Mouse (Mus musculus): ENCODE measurements at regions not wholly inside any gene's neighbourhood (a gene's known extent, or its start where the extent isn't known, plus 50 kb on each side); places are given as distances from the start of the nearest gene placed in this dataset.

- H3K9ac ChIP-seq: no peak overlapping the region
- no peaks in the 10 kb centered on the region for H3K4me1 ChIP-seq (replicated peaks)
- H3K9me3 ChIP-seq: no peaks in the 10 kb centered on the region
- 81% methylated on average over 4 of the region's 4 CpGs for WGBS
- no peak overlapping the region for H3K4me2 ChIP-seq
- no peak for ATAC-seq (ENCODE audit: low FRiP score, low read depth)
- no peaks in the 10 kb centered on the region for H3K36me3 ChIP-seq
- no peaks in the 10 kb centered on the region for H3K27me3 ChIP-seq
- no peak overlapping the region for H3K4me3 ChIP-seq
- H3K27ac ChIP-seq (replicated peaks): no peak overlapping the region
Observed at GRCm38 (mm10) chr5:43049381-43050301, 183.3 kb upstream of the Cpeb2 start.

- H3K9ac ChIP-seq: no peak overlapping the region
- H3K27me3 ChIP-seq: no peaks in the 10 kb centered on the region
- no peak overlapping the region for H3K27ac ChIP-seq (replicated peaks)
- no peak overlapping the region for H3K4me3 ChIP-seq
- no peak overlapping the region for H3K4me2 ChIP-seq
- WGBS: 85% methylated on average over 7 of the region's 7 CpGs
- H3K4me1 ChIP-seq (replicated peaks): no peaks in the 10 kb centered on the region
- ATAC-seq (ENCODE audit: low FRiP score, low read depth): no peak
- H3K9me3 ChIP-seq: no peaks in the 10 kb centered on the region
- H3K36me3 ChIP-seq: no peaks in the 10 kb centered on the region
Observed at GRCm38 (mm10) chr5:43050961-43051517, 181.9 kb upstream of the Cpeb2 start.

GRCm38 (mm10) chr5:43052668-43053067 lies 180.3 kb upstream of the Cpeb2 start:
- Histone ChIP-seq H3K4me3 (no peak overlapping the region), H3K27me3 (no peaks in the 10 kb centered on the region), H3K36me3 (no peaks in the 10 kb centered on the region), H3K4me2 (no peak overlapping the region), H3K4me1 (replicated peaks) (no peaks in the 10 kb centered on the region), H3K9ac (no peak overlapping the region), H3K9me3 (no peaks in the 10 kb centered on the region), H3K27ac (replicated peaks) (no peak overlapping the region)
- no peak for ATAC-seq (ENCODE audit: low FRiP score, low read depth)
- WGBS: 73% methylated on average over 1 of the region's 1 CpGs

- Histone ChIP-seq H3K9ac (no peak overlapping the region), H3K4me3 (no peak overlapping the region), H3K27me3 (no peaks in the 10 kb centered on the region), H3K4me2 (no peak overlapping the region), H3K9me3 (no peaks in the 10 kb centered on the region), H3K36me3 (no peaks in the 10 kb centered on the region), H3K27ac (replicated peaks) (no peak overlapping the region), H3K4me1 (replicated peaks) (no peaks in the 10 kb centered on the region)
- ATAC-seq (ENCODE audit: low FRiP score, low read depth): no peak
- WGBS: 90% methylated on average over 8 of the region's 8 CpGs
Observed at GRCm38 (mm10) chr5:43054586-43054985, 178.4 kb upstream of the Cpeb2 start.

GRCm38 (mm10) chr5:43055111-43055710 lies 177.8 kb upstream of the Cpeb2 start:
- H3K4me1 ChIP-seq (replicated peaks): no peaks in the 10 kb centered on the region
- no peak overlapping the region for H3K4me3 ChIP-seq
- ATAC-seq (ENCODE audit: low FRiP score, low read depth): no peak
- H3K9ac ChIP-seq: no peak overlapping the region
- no peak overlapping the region for H3K4me2 ChIP-seq
- whole genome bisulfite sequencing: 52% methylated on average over 4 of the region's 4 CpGs
- H3K9me3 ChIP-seq: no peaks in the 10 kb centered on the region
- no peaks in the 10 kb centered on the region for H3K36me3 ChIP-seq
- H3K27ac ChIP-seq (replicated peaks): no peak overlapping the region
- no peaks in the 10 kb centered on the region for H3K27me3 ChIP-seq

GRCm38 (mm10) chr5:43056486-43056885 lies 176.5 kb upstream of the Cpeb2 start:
- Histone ChIP-seq H3K9me3 (no peaks in the 10 kb centered on the region), H3K36me3 (no peaks in the 10 kb centered on the region), H3K4me1 (replicated peaks) (no peaks in the 10 kb centered on the region), H3K9ac (no peak overlapping the region), H3K4me2 (no peak overlapping the region), H3K27ac (replicated peaks) (no peak overlapping the region), H3K4me3 (no peak overlapping the region), H3K27me3 (no peaks in the 10 kb centered on the region)
- WGBS: 96% methylated on average over 2 of the region's 2 CpGs
- ATAC-seq (ENCODE audit: low FRiP score, low read depth): no peak

GRCm38 (mm10) chr5:43061243-43061642 lies 171.7 kb upstream of the Cpeb2 start:
- 82% methylated on average over 2 of the region's 2 CpGs for WGBS
- no peak overlapping the region for H3K27ac ChIP-seq (replicated peaks)

GRCm38 (mm10) chr5:43061797-43062391 lies 171.1 kb upstream of the Cpeb2 start:
- H3K36me3 ChIP-seq: no peaks in the 10 kb centered on the region
- no peak for ATAC-seq (ENCODE audit: low FRiP score, low read depth)
- no peaks in the 10 kb centered on the region for H3K9me3 ChIP-seq
- H3K4me3 ChIP-seq: no peak overlapping the region
- no peaks in the 10 kb centered on the region for H3K4me1 ChIP-seq (replicated peaks)
- H3K27me3 ChIP-seq: no peaks in the 10 kb centered on the region
- no peak overlapping the region for H3K27ac ChIP-seq (replicated peaks)
- WGBS: 78% methylated on average over 1 of the region's 1 CpGs
- no peak overlapping the region for H3K4me2 ChIP-seq
- no peak overlapping the region for H3K9ac ChIP-seq

More at GRCm38 (mm10) chr5:43061243-43061642, 171.7 kb upstream of the Cpeb2 start:
- Histone ChIP-seq H3K4me2 (no peak overlapping the region), H3K36me3 (no peaks in the 10 kb centered on the region), H3K27me3 (no peaks in the 10 kb centered on the region), H3K9ac (no peak overlapping the region), H3K9me3 (no peaks in the 10 kb centered on the region), H3K4me1 (replicated peaks) (no peaks in the 10 kb centered on the region), H3K4me3 (no peak overlapping the region)
- no peak for ATAC-seq (ENCODE audit: low FRiP score, low read depth)

GRCm38 (mm10) chr5:43062499-43062898 lies 170.5 kb upstream of the Cpeb2 start:
- H3K4me2 ChIP-seq: no peak overlapping the region
- H3K9me3 ChIP-seq: no peaks in the 10 kb centered on the region
- H3K36me3 ChIP-seq: no peaks in the 10 kb centered on the region
- H3K27ac ChIP-seq (replicated peaks): no peak overlapping the region
- H3K9ac ChIP-seq: no peak overlapping the region
- H3K4me1 ChIP-seq (replicated peaks): no peaks in the 10 kb centered on the region
- no peaks in the 10 kb centered on the region for H3K27me3 ChIP-seq
- no peak for ATAC-seq (ENCODE audit: low FRiP score, low read depth)
- no peak overlapping the region for H3K4me3 ChIP-seq
- 85% methylated on average over 1 of the region's 1 CpGs for WGBS

- Histone ChIP-seq H3K4me1 (replicated peaks) (no peaks in the 10 kb centered on the region), H3K27me3 (no peaks in the 10 kb centered on the region), H3K4me3 (no peak overlapping the region), H3K36me3 (no peaks in the 10 kb centered on the region), H3K27ac (replicated peaks) (no peak overlapping the region), H3K4me2 (no peak overlapping the region), H3K9me3 (no peaks in the 10 kb centered on the region), H3K9ac (no peak overlapping the region)
- ATAC-seq (ENCODE audit: low FRiP score, low read depth): no peak
- WGBS: 84% methylated on average over 8 of the region's 8 CpGs
Observed at GRCm38 (mm10) chr5:43063386-43063785, 169.6 kb upstream of the Cpeb2 start.

GRCm38 (mm10) chr5:43071541-43071940 lies 161.4 kb upstream of the Cpeb2 start:
- no peaks in the 10 kb centered on the region for H3K4me1 ChIP-seq (replicated peaks)
- 94% methylated on average over 3 of the region's 3 CpGs for WGBS
- no peaks in the 10 kb centered on the region for H3K36me3 ChIP-seq
- no peaks in the 10 kb centered on the region for H3K9me3 ChIP-seq
- H3K27ac ChIP-seq (replicated peaks): no peak overlapping the region
- no peak overlapping the region for H3K4me3 ChIP-seq
- H3K27me3 ChIP-seq: no peaks in the 10 kb centered on the region
- H3K9ac ChIP-seq: no peak overlapping the region
- no peak for ATAC-seq (ENCODE audit: low FRiP score, low read depth)
- no peak overlapping the region for H3K4me2 ChIP-seq

GRCm38 (mm10) chr5:43072340-43072739 lies 160.6 kb upstream of the Cpeb2 start:
- Histone ChIP-seq H3K36me3 (no peaks in the 10 kb centered on the region), H3K4me2 (no peak overlapping the region), H3K4me1 (replicated peaks) (no peaks in the 10 kb centered on the region), H3K27me3 (no peaks in the 10 kb centered on the region), H3K4me3 (no peak overlapping the region), H3K27ac (replicated peaks) (no peak overlapping the region), H3K9me3 (no peaks in the 10 kb centered on the region), H3K9ac (no peak overlapping the region)
- 91% methylated on average over 2 of the region's 2 CpGs for WGBS
- no peak for ATAC-seq (ENCODE audit: low FRiP score, low read depth)
